In the genomic region with DNA sequence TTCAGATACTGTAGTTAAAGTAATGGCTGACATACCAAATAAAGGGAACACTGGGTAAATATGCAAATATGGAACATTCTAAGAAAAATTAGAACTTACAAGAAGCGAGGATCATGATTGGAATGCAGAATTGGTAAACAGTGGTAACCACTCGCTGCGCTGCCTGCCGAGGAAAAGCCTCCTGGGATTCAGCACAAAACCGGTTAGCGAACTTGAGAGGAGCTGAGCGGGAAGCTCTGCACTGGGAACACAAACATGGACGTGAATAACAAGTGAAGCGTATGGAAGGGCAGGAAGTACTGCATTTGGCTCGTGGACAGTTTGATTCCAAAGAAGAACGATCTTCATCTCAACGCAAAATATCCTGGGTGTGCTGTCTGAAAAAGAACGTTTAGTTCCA, we compare ENCODE assay signal across 10 mouse cellular contexts.
DNase-seq lines count a peak whose midpoint lies in the region; ATAC-seq lines count a peak whose summit lies in the region.
"Had no signal": no experiment of that assay in that cellular context is flagged by ENCODE, and none has a peak within 500 bp of the region (broad histone marks: within the 10 kb centered on the region; RNA-seq: fewer than 3 reads in every experiment).

No protein-coding gene starts in this region.

- no peak overlapping the region for H3K9ac ChIP-seq in heart, embryonic 13.5 days
- H3K9ac ChIP-seq in midbrain, embryonic 12.5 days (replicated peaks): no peak overlapping the region
- H3K9ac ChIP-seq in midbrain, embryonic 11.5 days (ENCODE audit: low read length): no peak overlapping the region
- no peak overlapping the region for H3K9ac ChIP-seq in forebrain, embryonic 15.5 days (replicated peaks)
- no peak overlapping the region for H3K9ac ChIP-seq in stomach, embryonic 16.5 days (ENCODE audit: low read length)
- H3K9ac ChIP-seq: limb, embryonic 15.5 days had no signal

- 44% methylated on average over 13 of the region's 13 CpGs for WGBS in heart, embryonic 13.5 days
- WGBS in midbrain, embryonic 12.5 days: 31% methylated on average over 13 of the region's 13 CpGs
- 40% methylated on average over 13 of the region's 13 CpGs for WGBS in midbrain, embryonic 11.5 days
- WGBS in forebrain, embryonic 15.5 days: 38% methylated on average over 13 of the region's 13 CpGs
- WGBS in stomach, embryonic 16.5 days: 29% methylated on average over 13 of the region's 13 CpGs

- ATAC-seq in heart, embryonic 13.5 days (ENCODE audit: extremely low read depth, insufficient number of reproducible peaks, low FRiP score, low TSS enrichment): no peak
- ATAC-seq in midbrain, embryonic 12.5 days (ENCODE audit: low FRiP score, low read depth): no peak
- no peak for ATAC-seq in midbrain, embryonic 11.5 days (ENCODE audit: low FRiP score)
- ATAC-seq in forebrain, embryonic 15.5 days (replicated peaks): no peak
- no peak for ATAC-seq in stomach, embryonic 16.5 days (ENCODE audit: insufficient read depth, low FRiP score)
- ATAC-seq: activated CD4-positive, CD25-positive, alpha-beta regulatory T cell, adult 4 months had no signal

- no peaks in the 10 kb centered on the region for H3K9me3 ChIP-seq in heart, embryonic 13.5 days
- H3K9me3 ChIP-seq in midbrain, embryonic 12.5 days: no peaks in the 10 kb centered on the region
- no peaks in the 10 kb centered on the region for H3K9me3 ChIP-seq in midbrain, embryonic 11.5 days (ENCODE audit: control insufficient read depth, low read length)
- no peaks in the 10 kb centered on the region for H3K9me3 ChIP-seq in forebrain, embryonic 15.5 days
- H3K9me3 ChIP-seq in stomach, embryonic 16.5 days (replicated peaks; ENCODE audit: control insufficient read depth, low read length): no peaks in the 10 kb centered on the region
- H3K9me3 ChIP-seq: limb, embryonic 15.5 days had no signal

- no peaks in the 10 kb centered on the region for H3K27me3 ChIP-seq in heart, embryonic 13.5 days (replicated peaks)
- H3K27me3 ChIP-seq in midbrain, embryonic 12.5 days: no peaks in the 10 kb centered on the region
- H3K27me3 ChIP-seq in midbrain, embryonic 11.5 days (ENCODE audit: control insufficient read depth, insufficient read depth, low read length): no peaks in the 10 kb centered on the region
- H3K27me3 ChIP-seq in forebrain, embryonic 15.5 days: 0 out of 2 replicates have a peak, but pooled peaks cover 6% of the 10 kb centered on the region
- H3K27me3 ChIP-seq in stomach, embryonic 16.5 days (ENCODE audit: control insufficient read depth, insufficient read depth, low read length): no peaks in the 10 kb centered on the region
- H3K27me3 ChIP-seq: limb, embryonic 15.5 days had no signal

- no peak overlapping the region for H3K27ac ChIP-seq in heart, embryonic 13.5 days (replicated peaks)
- H3K27ac ChIP-seq in midbrain, embryonic 12.5 days (replicated peaks): no peak overlapping the region
- H3K27ac ChIP-seq in midbrain, embryonic 11.5 days (ENCODE audit: low read depth, low read length): no peak overlapping the region
- no peak overlapping the region for H3K27ac ChIP-seq in forebrain, embryonic 15.5 days (replicated peaks)
- no peak overlapping the region for H3K27ac ChIP-seq in stomach, embryonic 16.5 days (ENCODE audit: low read length)
- H3K27ac ChIP-seq: limb, embryonic 15.5 days had no signal

- no peak overlapping the region for H3K4me3 ChIP-seq in heart, embryonic 13.5 days
- H3K4me3 ChIP-seq in midbrain, embryonic 12.5 days: no peak overlapping the region
- no peak overlapping the region for H3K4me3 ChIP-seq in midbrain, embryonic 11.5 days (ENCODE audit: low read depth, low read length)
- 0 out of 2 replicates have a peak overlapping the region, but pooled peaks have one; percentile 4 for H3K4me3 ChIP-seq in forebrain, embryonic 15.5 days
- no peak overlapping the region for H3K4me3 ChIP-seq in stomach, embryonic 16.5 days (replicated peaks; ENCODE audit: low read length)
- H3K4me3 ChIP-seq: limb, embryonic 15.5 days had no signal

- intact Hi-C loops in heart, postnatal 25 days (cut with DNase I): no loop called here

- no peak for DNase-seq in heart, postnatal 25 days (ENCODE audit: low spot score)
- no peak for DNase-seq in midbrain, embryonic 11.5 days (ENCODE audit: low spot score, missing footprints)
- no peak for DNase-seq in right cerebral cortex, postnatal 36 days (ENCODE audit: low spot score in 2 of 2)
- no peak for DNase-seq in left cerebral cortex, adult 8-10 months (ENCODE audit: low spot score in 2 of 2)

- H3K36me3 ChIP-seq in heart, embryonic 13.5 days: no peaks in the 10 kb centered on the region
- no peaks in the 10 kb centered on the region for H3K36me3 ChIP-seq in midbrain, embryonic 12.5 days
- no peaks in the 10 kb centered on the region for H3K36me3 ChIP-seq in midbrain, embryonic 11.5 days (ENCODE audit: control insufficient read depth, insufficient read depth, low read length)
- H3K36me3 ChIP-seq in forebrain, embryonic 15.5 days: no peaks in the 10 kb centered on the region
- no peaks in the 10 kb centered on the region for H3K36me3 ChIP-seq in stomach, embryonic 16.5 days (ENCODE audit: control insufficient read depth, insufficient read depth, low read length)
- H3K36me3 ChIP-seq: limb, embryonic 15.5 days had no signal

- peak overlapping the region; percentile 43 for H3K4me2 ChIP-seq in heart, embryonic 13.5 days
- peak overlapping the region; percentile 17; the same call in 1 of the 2 replicates for H3K4me2 ChIP-seq in midbrain, embryonic 12.5 days (replicated peaks)
- H3K4me2 ChIP-seq in midbrain, embryonic 11.5 days: no peak overlapping the region; the same call in 1 of the 2 replicates
- H3K4me2 ChIP-seq in forebrain, embryonic 15.5 days (replicated peaks): 0 out of 2 replicates have a peak overlapping the region, but pooled peaks have one; percentile 4
- H3K4me2 ChIP-seq in stomach, embryonic 16.5 days (ENCODE audit: low read depth, low read length): peak overlapping the region; percentile 34
- H3K4me2 ChIP-seq: limb, embryonic 15.5 days had no signal

- H3K4me1 ChIP-seq in heart, embryonic 13.5 days: no peaks in the 10 kb centered on the region
- H3K4me1 ChIP-seq in midbrain, embryonic 12.5 days: peaks cover 16% of the 10 kb centered on the region
- H3K4me1 ChIP-seq in midbrain, embryonic 11.5 days (ENCODE audit: control insufficient read depth, insufficient read depth, low read length): peaks cover 7% of the 10 kb centered on the region; the same call in 1 of the 2 replicates
- H3K4me1 ChIP-seq in forebrain, embryonic 15.5 days: peaks cover 14% of the 10 kb centered on the region
- H3K4me1 ChIP-seq in stomach, embryonic 16.5 days (ENCODE audit: control insufficient read depth, insufficient read depth, low read length): no peaks in the 10 kb centered on the region
- H3K4me1 ChIP-seq: limb, embryonic 15.5 days had no signal
